Mouse (Mus musculus) G1E-ER4 (cell line): ENCODE measurements around the gene Gm17268. TPM values are rescaled to one million over a fixed set of nuclear protein-coding genes. Genes with fewer than 3 reads are reported as not detected.

Source experiments
- GATA1 ChIP-seq: IDR thresholded peaks from one replicate; pipeline ENCODE4 v1.8.0; 2012; ENCODE audit warnings: low read length, inconsistent platforms
- polyA plus RNA-seq: library from polyadenylated mRNA; stranded (reverse); fragments of >175 nt; gene quantifications from 2 replicates; pipeline ENCODE4 v1.2.3, GENCODE M21; 2012

Gene Gm17268
- polyA plus RNA-seq, result not detected in 2 replicates

- TF ChIP-seq GATA1, result no peak
Observed at GRCm38 (mm10) chr11:82038535-82038934, at the start of gene Gm17268. Gene Gm17268 (minus strand): TSS chr11:82038562.

DNA sequence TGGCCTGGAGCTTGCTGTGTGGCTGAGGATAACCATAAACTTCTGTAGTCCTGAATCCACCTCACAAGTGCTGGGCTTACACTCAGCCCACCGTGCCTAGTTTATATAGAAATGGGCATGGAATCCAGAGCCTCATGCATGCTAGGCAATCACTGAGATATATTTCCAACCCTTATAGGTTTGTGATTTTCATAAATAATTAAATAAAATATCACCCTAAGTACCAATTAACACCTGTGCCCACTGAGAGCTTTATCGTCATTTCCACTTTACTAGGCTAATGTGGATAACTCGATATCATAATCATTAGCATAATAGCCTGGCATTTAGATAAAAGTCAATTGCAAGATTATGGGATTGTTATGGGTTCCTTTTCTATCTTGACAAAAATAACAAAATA lies 46.0 kb upstream of the Gm17268 start:
- no peak for TF ChIP-seq GATA1

- TF ChIP-seq GATA1, result no peak
Observed at GRCm38 (mm10) chr11:82080865-82081264, 42.5 kb upstream of the Gm17268 start.

DNA sequence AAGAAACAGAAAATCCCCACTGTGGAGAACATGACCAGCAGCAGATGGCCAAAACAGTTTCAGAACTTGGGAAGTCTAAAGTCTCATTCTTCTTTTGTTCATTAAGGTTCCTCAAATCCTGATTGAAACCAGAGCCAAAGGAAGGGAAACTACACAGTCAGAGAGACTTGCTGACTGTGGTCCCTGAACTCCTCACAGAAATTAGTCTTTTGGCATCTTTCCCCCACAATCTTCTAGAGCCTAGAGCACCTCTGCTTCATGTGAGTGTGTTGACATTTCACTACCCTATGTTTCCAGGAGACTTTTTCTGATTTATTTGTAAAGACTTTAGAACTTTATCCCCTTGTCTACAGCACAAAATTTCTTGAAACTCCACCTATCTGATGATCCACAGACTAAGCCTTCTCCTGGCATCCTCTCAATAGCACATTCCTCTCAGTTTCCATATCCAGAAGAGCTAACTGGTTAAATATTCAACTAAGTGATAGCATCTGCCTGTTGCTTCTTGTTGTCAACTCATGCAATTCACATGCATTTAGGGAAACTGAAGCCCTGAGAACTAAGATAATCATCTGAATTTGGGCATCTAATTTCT lies 39.9 kb upstream of the Gm17268 start:
- TF ChIP-seq GATA1, result no peak

GRCm38 (mm10) chr11:82077031-82077430 lies 38.7 kb upstream of the Gm17268 start:
- no peak for TF ChIP-seq GATA1

- no peak for TF ChIP-seq GATA1
Observed at GRCm38 (mm10) chr11:82073686-82074085, 35.3 kb upstream of the Gm17268 start.

DNA sequence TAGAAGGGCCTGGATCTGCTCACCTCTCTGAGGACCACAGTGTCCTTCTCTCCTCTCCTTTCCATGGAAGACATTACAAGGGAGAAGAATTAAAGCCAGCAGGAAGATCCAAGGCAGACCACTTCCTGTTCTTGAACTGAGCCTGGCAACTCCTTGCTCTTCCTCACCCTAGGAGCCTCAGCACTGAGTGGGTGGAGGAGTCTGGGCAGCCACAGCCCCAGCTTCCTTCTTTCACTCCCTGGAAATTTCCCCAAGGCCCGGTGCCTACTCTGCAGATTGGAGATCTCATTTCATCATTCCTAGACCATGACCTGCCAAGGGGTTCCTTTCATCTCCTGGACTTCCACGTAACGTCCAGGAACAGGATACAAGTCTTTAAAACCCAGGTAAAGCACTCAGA lies 34.6 kb upstream of the Gm17268 start:
- TF ChIP-seq GATA1, result no peak

DNA sequence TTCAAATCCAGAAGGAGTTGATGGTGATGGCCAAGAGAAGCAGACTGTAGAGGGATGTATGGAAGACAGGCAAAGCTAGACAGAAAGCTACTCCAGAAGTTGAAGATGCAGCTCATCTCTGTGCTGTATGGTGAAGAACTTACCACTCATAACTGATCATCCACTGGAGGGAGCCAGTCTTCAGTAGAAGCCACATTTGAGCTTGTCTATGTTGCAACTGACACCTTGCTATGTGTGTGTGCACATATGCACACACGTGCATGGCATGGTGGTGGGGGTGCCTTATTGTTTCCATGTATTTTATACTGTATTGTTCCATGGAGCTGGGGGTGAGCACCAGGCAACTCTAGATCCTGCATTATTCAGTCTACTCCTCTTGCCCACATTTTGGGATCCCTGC lies 34.0 kb upstream of the Gm17268 start:
- TF ChIP-seq GATA1, result no peak

DNA sequence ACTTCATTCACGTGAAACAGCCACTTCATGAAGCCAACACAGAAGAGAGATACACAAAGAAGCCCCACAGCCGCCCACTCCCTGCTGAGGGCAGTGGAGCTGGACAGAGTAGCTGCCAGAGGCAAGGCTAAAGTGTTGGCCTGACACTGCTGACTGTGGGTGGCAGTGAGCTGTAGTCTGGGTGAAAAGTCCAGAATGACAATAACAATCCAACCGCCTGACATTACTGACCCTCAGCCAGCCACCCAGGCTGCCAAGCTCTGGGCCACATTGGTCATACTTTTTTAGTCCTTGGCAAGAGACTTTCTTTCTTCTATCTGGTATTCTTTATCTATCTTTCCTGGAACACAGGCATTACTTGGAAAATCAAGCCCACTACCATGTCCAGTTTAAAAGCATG lies 32.7 kb upstream of the Gm17268 start:
- no peak for TF ChIP-seq GATA1

GRCm38 (mm10) chr11:82066953-82067571 lies 28.7 kb upstream of the Gm17268 start:
- no peak for TF ChIP-seq GATA1

GRCm38 (mm10) chr11:82063454-82063853 lies 25.1 kb upstream of the Gm17268 start:
- no peak for TF ChIP-seq GATA1

DNA sequence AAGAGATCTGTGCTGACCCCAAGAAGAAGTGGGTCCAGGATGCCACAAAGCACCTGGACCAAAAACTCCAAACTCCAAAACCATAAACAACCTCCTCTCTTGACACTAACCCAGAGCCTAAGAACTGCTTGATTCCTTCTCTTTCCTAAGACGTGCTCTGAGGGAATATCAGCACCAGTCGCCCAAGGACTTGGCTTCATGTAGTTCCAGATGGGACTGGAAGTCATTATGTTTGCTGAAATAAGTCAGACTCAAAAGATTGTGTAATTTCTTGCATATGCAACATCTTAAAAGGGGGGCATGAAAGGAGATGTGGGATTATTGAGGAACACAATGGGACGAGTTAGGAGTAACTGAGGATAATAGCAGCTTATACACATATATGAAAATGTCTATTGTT lies 23.9 kb upstream of the Gm17268 start:
- no peak for TF ChIP-seq GATA1

DNA sequence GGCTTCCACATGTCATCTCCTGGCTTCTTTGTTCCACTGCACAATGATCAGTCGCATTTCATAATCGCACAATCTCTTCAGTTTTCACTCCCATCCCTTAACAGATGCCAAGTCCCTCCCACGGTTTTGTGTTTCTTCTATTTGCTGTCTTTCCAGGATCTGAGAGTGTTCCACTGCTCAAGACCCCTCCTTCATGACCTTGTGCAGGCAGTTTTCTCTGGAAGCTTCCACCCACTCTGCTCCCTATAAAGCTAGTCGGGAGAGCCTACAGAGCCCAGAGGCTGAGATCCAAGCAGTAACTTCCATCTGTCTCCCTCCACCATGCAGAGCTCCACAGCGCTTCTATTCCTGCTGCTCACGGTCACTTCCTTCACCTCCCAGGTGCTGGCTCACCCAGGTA lies 19.3 kb upstream of the Gm17268 start, which contains the start of gene Ccl11:
TSS of gene Ccl11 (plus strand) at position 178 of the 400 bp plus-strand sequence.
- TF ChIP-seq GATA1, result no peak

- no peak for TF ChIP-seq GATA1
Observed at GRCm38 (mm10) chr11:82053849-82054248, 15.5 kb upstream of the Gm17268 start.

- TF ChIP-seq GATA1, result no peak
Observed at GRCm38 (mm10) chr11:82047746-82048415, 9.5 kb upstream of the Gm17268 start.

GRCm38 (mm10) chr11:82045471-82045870 lies 7.1 kb upstream of the Gm17268 start, which contains the start of gene Ccl7:
Gene Ccl7 (plus strand): TSS chr11:82045712.
- TF ChIP-seq GATA1, result no peak

- TF ChIP-seq GATA1, result no peak
Observed at GRCm38 (mm10) chr11:82041671-82042080, 3.3 kb upstream of the Gm17268 start.
